Mouse (Mus musculus): Measurements from ENCODE around the gene Lmf1. TPM values are rescaled to one million over a fixed set of nuclear protein-coding genes. Genes with fewer than 3 reads are reported as not detected.

Lmf1 gene
- polyA plus RNA-seq, 1 experiment from 2014 or later: 34.6 TPM

DNA sequence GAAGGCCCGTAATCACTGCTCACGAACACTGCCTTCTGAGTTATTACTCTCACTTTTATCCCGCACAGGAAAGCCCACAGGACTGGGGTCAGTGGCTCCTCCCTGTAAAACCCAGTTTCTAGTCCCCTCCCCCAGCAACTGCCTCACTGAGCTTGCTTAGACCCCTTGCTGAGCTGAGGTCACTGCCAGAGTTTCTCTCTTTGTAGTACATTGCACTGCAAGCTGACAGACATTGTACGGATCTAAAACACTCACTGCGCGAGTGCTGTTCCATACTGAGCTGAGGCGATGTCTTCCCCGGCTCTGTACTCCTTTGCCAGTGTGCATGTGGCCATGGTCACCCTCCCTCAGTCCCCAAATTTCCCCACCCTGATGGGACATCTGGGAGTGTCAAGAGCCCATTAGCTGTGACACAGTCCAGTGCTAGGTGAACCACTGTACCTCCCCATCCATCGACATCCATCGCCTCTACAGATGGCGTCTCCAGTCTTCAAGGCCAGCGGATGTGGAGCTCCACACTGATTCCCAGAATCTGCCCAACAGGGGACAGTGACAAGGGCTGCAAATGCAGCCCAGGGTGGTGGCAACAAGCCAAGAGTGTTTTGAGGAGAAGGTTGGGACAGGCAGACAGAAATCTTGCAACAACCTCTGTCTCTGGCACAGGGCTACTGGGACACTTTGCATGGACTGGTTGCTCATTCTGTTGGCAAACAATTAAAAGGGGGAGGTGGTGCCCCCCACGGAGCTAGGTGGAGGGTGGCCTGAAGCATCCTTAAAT, 64.8 kb downstream of the Lmf1 start:
- H3K9ac ChIP-seq: no peak overlapping the region
- 0 out of 2 replicates have a peak, but pooled peaks have one; percentile 9 for ATAC-seq (ENCODE audit: insufficient number of reproducible peaks, low FRiP score)
- peaks cover 9% of the 10 kb centered on the region; the same call in 1 of the 2 replicates for H3K36me3 ChIP-seq

GRCm38 (mm10) chr17:25644761-25645160, 65.9 kb downstream of the Lmf1 start:
- peaks cover 22% of the 10 kb centered on the region for H3K4me1 ChIP-seq (replicated peaks)
- no peak overlapping the region for H3K27ac ChIP-seq (ENCODE audit: poor library complexity, severe bottlenecking)
- ATAC-seq (ENCODE audit: insufficient number of reproducible peaks, low FRiP score): no peak
- H3K9me3 ChIP-seq (replicated peaks): no peaks in the 10 kb centered on the region
- no peak overlapping the region for H3K9ac ChIP-seq
- H3K4me3 ChIP-seq: no peak overlapping the region
- H3K4me2 ChIP-seq: no peak overlapping the region
- no peaks in the 10 kb centered on the region for H3K27me3 ChIP-seq (replicated peaks)
- H3K36me3 ChIP-seq: peaks cover 19% of the 10 kb centered on the region
- WGBS: 88% methylated on average over 3 of the region's 3 CpGs

More for the DNA sequence above, 64.8 kb downstream of the Lmf1 start:
- peaks cover 17% of the 10 kb centered on the region for H3K4me1 ChIP-seq (replicated peaks)
- H3K9me3 ChIP-seq (replicated peaks): no peaks in the 10 kb centered on the region
- H3K27me3 ChIP-seq (replicated peaks): no peaks in the 10 kb centered on the region
- H3K27ac ChIP-seq (ENCODE audit: poor library complexity, severe bottlenecking): no peak overlapping the region
- H3K4me3 ChIP-seq: no peak overlapping the region
- H3K4me2 ChIP-seq: no peak overlapping the region
- 66% methylated on average over 13 of the region's 13 CpGs for WGBS

DNA sequence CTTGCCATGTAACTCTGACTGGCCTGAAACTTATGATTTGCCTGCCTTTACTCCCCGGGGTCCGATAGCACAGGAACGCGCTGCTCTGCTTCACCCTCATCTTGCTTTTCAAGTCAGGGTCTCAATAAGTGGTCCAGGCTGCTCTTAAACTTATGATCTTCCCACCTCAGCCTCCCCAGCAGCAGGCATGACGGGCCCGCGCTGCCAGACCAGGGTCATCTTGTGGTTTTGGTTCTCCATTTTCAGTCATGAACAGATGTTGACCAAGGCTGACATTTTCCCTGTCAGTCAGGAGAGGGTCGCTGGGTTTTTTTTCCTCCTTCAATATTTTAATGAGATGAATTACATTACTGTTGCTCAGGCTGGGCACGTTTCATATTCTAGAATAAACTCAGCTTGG, 66.8 kb downstream of the Lmf1 start:
- peaks cover 27% of the 10 kb centered on the region for H3K36me3 ChIP-seq
- no peak overlapping the region for H3K4me2 ChIP-seq
- H3K4me3 ChIP-seq: no peak overlapping the region
- H3K9me3 ChIP-seq (replicated peaks): no peaks in the 10 kb centered on the region
- 86% methylated on average over 9 of the region's 9 CpGs for WGBS
- no peaks in the 10 kb centered on the region for H3K27me3 ChIP-seq (replicated peaks)
- peaks cover 22% of the 10 kb centered on the region for H3K4me1 ChIP-seq (replicated peaks)
- H3K27ac ChIP-seq (ENCODE audit: poor library complexity, severe bottlenecking): no peak overlapping the region
- no peak overlapping the region for H3K9ac ChIP-seq
- ATAC-seq (ENCODE audit: insufficient number of reproducible peaks, low FRiP score): no peak

DNA sequence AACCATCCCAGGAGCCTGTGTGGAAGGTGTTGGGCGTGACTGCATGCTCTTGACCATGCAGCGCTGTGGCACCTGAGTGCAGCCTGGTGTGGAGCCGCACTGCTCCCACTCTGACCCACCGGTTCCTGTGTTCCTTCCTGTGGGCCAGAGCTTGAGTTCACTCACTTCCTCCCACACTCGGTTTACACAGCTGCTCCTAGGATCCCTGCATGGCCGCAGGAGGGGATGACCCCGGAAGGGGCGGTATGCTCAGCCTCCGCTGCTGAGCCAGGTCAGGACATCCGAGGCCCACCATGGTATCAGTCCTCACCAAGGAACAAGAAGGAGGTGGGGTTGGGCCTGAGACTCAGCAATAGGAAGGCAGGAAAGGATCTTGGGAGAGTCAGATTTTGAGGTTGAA, 69.0 kb downstream of the Lmf1 start:
- Histone ChIP-seq H3K4me1 (replicated peaks) (peaks cover 19% of the 10 kb centered on the region), H3K9ac (no peak overlapping the region), H3K4me2 (no peak overlapping the region), H3K36me3 (peaks cover 27% of the 10 kb centered on the region), H3K27me3 (replicated peaks) (no peaks in the 10 kb centered on the region), H3K27ac (ENCODE audit: poor library complexity, severe bottlenecking) (no peak overlapping the region), H3K9me3 (replicated peaks) (no peaks in the 10 kb centered on the region), H3K4me3 (no peak overlapping the region)
- ATAC-seq (ENCODE audit: insufficient number of reproducible peaks, low FRiP score): 0 out of 2 replicates have a peak, but pooled peaks have one; percentile 33
- WGBS: 83% methylated on average over 10 of the region's 10 CpGs

DNA sequence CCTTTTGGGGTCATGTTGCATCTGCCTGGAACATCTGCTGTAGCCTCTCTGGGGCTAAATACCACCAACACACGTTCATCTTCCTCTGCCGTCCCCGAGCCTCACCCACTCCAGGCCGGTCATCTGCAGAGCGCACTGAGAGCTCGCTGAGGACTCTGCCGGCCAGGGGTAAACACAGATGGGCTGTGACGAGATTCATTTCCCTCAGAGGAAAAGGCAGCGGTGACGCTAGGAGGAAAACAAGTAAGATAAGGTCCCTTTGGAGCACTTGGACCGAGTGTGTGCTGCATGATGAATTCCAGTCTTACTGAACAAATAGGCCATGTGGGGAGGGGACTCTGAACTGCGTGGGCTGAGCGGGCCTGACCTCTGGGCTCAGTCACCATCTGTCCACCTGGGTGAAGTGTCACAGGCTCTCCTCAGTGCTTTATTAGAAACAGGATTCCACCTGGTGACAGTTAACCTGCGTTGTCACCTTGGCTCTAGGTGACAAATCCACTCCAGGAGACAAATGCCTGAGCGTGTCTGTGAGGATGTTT, 69.9 kb downstream of the Lmf1 start:
- Histone ChIP-seq H3K9ac (no peak overlapping the region), H3K36me3 (peaks cover 27% of the 10 kb centered on the region), H3K4me3 (no peak overlapping the region), H3K9me3 (replicated peaks) (no peaks in the 10 kb centered on the region), H3K27ac (ENCODE audit: poor library complexity, severe bottlenecking) (no peak overlapping the region), H3K27me3 (replicated peaks) (no peaks in the 10 kb centered on the region), H3K4me1 (replicated peaks) (peaks cover 15% of the 10 kb centered on the region), H3K4me2 (no peak overlapping the region)
- no peak for ATAC-seq (ENCODE audit: insufficient number of reproducible peaks, low FRiP score)
- WGBS: 44% methylated on average over 15 of the region's 15 CpGs

GRCm38 (mm10) chr17:25650726-25651125, 71.8 kb downstream of the Lmf1 start:
- peaks cover 40% of the 10 kb centered on the region for H3K36me3 ChIP-seq
- H3K4me1 ChIP-seq (replicated peaks): peaks cover 13% of the 10 kb centered on the region; the same call in 1 of the 2 replicates
- H3K4me2 ChIP-seq: no peak overlapping the region
- H3K9me3 ChIP-seq (replicated peaks): no peaks in the 10 kb centered on the region
- H3K9ac ChIP-seq: no peak overlapping the region
- no peak for ATAC-seq (ENCODE audit: insufficient number of reproducible peaks, low FRiP score)
- 82% methylated on average over 7 of the region's 7 CpGs for whole genome bisulfite sequencing
- no peak overlapping the region for H3K4me3 ChIP-seq
- H3K27me3 ChIP-seq (replicated peaks): no peaks in the 10 kb centered on the region
- H3K27ac ChIP-seq (ENCODE audit: poor library complexity, severe bottlenecking): no peak overlapping the region

DNA sequence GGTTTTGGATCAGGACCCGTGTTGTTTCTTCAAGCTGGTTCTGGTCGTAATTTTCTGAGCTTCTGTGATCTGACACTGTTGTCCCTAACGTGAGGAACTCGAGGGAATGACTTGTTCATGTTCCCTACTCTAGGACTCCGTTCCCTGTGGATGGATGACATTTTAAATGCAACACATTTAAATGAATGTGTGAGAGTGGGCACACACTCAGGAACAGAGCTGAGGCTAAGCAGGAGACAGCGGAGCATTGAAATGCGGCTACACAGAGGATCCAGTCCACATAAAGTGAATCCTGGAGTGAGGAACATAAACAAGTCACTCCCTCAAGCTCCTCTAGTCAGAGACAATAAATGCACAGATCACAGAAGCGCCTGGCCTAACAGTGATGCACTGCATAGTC, 73.4 kb downstream of the Lmf1 start:
- no peaks in the 10 kb centered on the region for H3K9me3 ChIP-seq (replicated peaks)
- no peak overlapping the region for H3K27ac ChIP-seq (ENCODE audit: poor library complexity, severe bottlenecking)
- 85% methylated on average over 8 of the region's 8 CpGs for WGBS
- H3K4me2 ChIP-seq: no peak overlapping the region
- no peak for ATAC-seq (ENCODE audit: insufficient number of reproducible peaks, low FRiP score)
- no peak overlapping the region for H3K9ac ChIP-seq
- no peak overlapping the region for H3K4me3 ChIP-seq
- peaks cover 24% of the 10 kb centered on the region; the same call in 1 of the 2 replicates for H3K4me1 ChIP-seq (replicated peaks)
- no peaks in the 10 kb centered on the region for H3K27me3 ChIP-seq (replicated peaks)
- peaks cover 38% of the 10 kb centered on the region for H3K36me3 ChIP-seq

GRCm38 (mm10) chr17:25656142-25656825, 77.4 kb downstream of the Lmf1 start:
- Histone ChIP-seq H3K4me2 (no peak overlapping the region), H3K27me3 (replicated peaks) (no peaks in the 10 kb centered on the region), H3K36me3 (peaks cover 24% of the 10 kb centered on the region), H3K4me3 (no peak overlapping the region), H3K27ac (ENCODE audit: poor library complexity, severe bottlenecking) (no peak overlapping the region), H3K4me1 (replicated peaks) (peaks cover 10% of the 10 kb centered on the region; the same call in 1 of the 2 replicates), H3K9ac (no peak overlapping the region), H3K9me3 (replicated peaks) (no peaks in the 10 kb centered on the region)
- ATAC-seq (ENCODE audit: insufficient number of reproducible peaks, low FRiP score): no peak
- WGBS: 80% methylated on average over 12 of the region's 12 CpGs

DNA sequence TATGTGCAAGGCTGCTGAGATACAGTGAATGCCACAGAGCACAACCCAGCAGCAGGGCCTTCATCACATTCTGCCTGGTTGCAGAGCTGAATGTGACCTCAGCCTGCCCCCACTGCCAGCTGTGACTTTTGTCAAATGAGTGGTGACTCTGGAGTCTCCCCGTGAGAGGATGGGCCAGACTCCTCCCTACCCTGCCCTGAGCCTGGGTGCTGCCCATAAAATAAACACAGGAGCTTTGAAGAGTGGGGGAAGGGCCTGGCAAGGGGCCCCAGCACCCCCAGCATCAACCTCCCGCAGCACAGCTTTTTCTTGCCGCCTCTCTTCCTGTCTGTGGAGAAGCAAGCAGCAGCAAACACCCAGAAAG, 77.9 kb downstream of the Lmf1 start:
- no peak overlapping the region for H3K27ac ChIP-seq (ENCODE audit: poor library complexity, severe bottlenecking)
- H3K27me3 ChIP-seq (replicated peaks): no peaks in the 10 kb centered on the region
- WGBS: 35% methylated on average over 3 of the region's 3 CpGs
- ATAC-seq (ENCODE audit: insufficient number of reproducible peaks, low FRiP score): no peak
- H3K4me1 ChIP-seq (replicated peaks): peaks cover 10% of the 10 kb centered on the region; the same call in 1 of the 2 replicates
- H3K36me3 ChIP-seq: peaks cover 24% of the 10 kb centered on the region
- H3K4me2 ChIP-seq: no peak overlapping the region
- H3K9ac ChIP-seq: no peak overlapping the region
- H3K9me3 ChIP-seq (replicated peaks): no peaks in the 10 kb centered on the region
- no peak overlapping the region for H3K4me3 ChIP-seq

GRCm38 (mm10) chr17:25663213-25663835, 84.4 kb downstream of the Lmf1 start:
- ATAC-seq (ENCODE audit: insufficient number of reproducible peaks, low FRiP score): 0 out of 2 replicates have a peak, but pooled peaks have one; percentile 33
- Histone ChIP-seq H3K27ac (ENCODE audit: poor library complexity, severe bottlenecking) (no peak overlapping the region), H3K4me3 (no peak overlapping the region), H3K4me2 (no peak overlapping the region), H3K36me3 (peaks cover 3% of the 10 kb centered on the region; the same call in 1 of the 2 replicates), H3K4me1 (replicated peaks) (peaks cover 11% of the 10 kb centered on the region), H3K27me3 (replicated peaks) (no peaks in the 10 kb centered on the region), H3K9me3 (replicated peaks) (no peaks in the 10 kb centered on the region), H3K9ac (no peak overlapping the region)
- WGBS: 35% methylated on average over 12 of the region's 12 CpGs

GRCm38 (mm10) chr17:25665485-25665884, 86.6 kb downstream of the Lmf1 start:
- Histone ChIP-seq H3K4me1 (replicated peaks) (peaks cover 11% of the 10 kb centered on the region), H3K27me3 (replicated peaks) (no peaks in the 10 kb centered on the region), H3K9me3 (replicated peaks) (no peaks in the 10 kb centered on the region), H3K36me3 (no peaks in the 10 kb centered on the region; the same call in 1 of the 2 replicates), H3K4me3 (no peak overlapping the region), H3K9ac (no peak overlapping the region), H3K27ac (ENCODE audit: poor library complexity, severe bottlenecking) (no peak overlapping the region), H3K4me2 (no peak overlapping the region)
- ATAC-seq (ENCODE audit: insufficient number of reproducible peaks, low FRiP score): no peak
- WGBS: 83% methylated on average over 6 of the region's 6 CpGs

All from heart, embryonic 12.5 days (tissue).